Mouse (Mus musculus): ENCODE data around the gene C130074G19Rik. TPM values are rescaled to one million over a fixed set of nuclear protein-coding genes. Genes with fewer than 3 reads are reported as not detected.

Gene C130074G19Rik
- polyA plus RNA-seq, 1 experiment: 0.01 TPM

- H3K79me2 ChIP-seq (ENCODE audit: control insufficient read depth, insufficient read depth): no peaks in the 10 kb centered on the region
- TF ChIP-seq POLR2AphosphoS2 (IDR thresholded peaks at IDR 0.05; ENCODE audit: insufficient read length, low read depth) (no peak), SRF (IDR thresholded peaks at IDR 0.05; ENCODE audit: control insufficient read depth, insufficient read length, low read depth) (no peak), TCF3 (IDR thresholded peaks at IDR 0.05; ENCODE audit: insufficient read length, low read depth) (no peak), CEBPB (IDR thresholded peaks at IDR 0.05; ENCODE audit: insufficient read depth, poor library complexity, severe bottlenecking) (no peak), E2F4 (IDR thresholded peaks at IDR 0.05; ENCODE audit: insufficient read depth) (no peak), MYOG (IDR thresholded peaks at IDR 0.05; ENCODE audit: control insufficient read depth in 1 of 3, insufficient read depth in 1 of 3, insufficient read length in 2 of 3, low read depth in 2 of 3) (no peak)
- H3K4me2 ChIP-seq (ENCODE audit: low read depth): no peak overlapping the region
- H3K27me3 ChIP-seq (ENCODE audit: control insufficient read depth, insufficient read depth, insufficient read length): no peaks in the 10 kb centered on the region
- no peak overlapping the region for H3K4me3 ChIP-seq
- H3K36me3 ChIP-seq (ENCODE audit: control insufficient read depth, insufficient read depth): peaks cover 9% of the 10 kb centered on the region
- no peak overlapping the region for H3ac ChIP-seq (ENCODE audit: control insufficient read depth, insufficient read length)
Measured at GRCm38 (mm10) chr1:184832211-184832610, 50.8 kb downstream of the C130074G19Rik start.

DNA sequence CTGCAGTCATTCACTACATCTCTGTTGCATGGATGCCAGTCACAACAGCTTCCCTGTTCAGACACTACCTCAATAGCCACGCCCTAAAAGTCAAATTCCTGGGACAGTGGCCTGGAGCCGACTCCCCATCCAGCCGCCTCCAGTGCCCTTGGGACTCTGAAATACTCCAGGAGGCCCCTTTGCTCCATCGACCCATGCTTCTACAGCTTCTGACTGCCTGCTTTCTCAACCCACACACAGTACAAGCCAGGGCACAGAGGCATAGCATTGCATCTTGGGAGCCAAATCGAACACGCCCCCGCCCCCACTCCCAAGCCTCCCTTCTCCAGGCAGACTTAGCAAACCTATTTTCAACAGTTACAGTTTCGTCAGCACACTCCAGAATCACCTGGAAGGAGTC, 53.1 kb downstream of the C130074G19Rik start:
- no peak overlapping the region for H3ac ChIP-seq (ENCODE audit: control insufficient read depth, insufficient read length)
- no peak overlapping the region for H3K4me2 ChIP-seq (ENCODE audit: low read depth)
- no peak for TF ChIP-seq POLR2AphosphoS2 (IDR thresholded peaks at IDR 0.05; ENCODE audit: insufficient read length, low read depth)
- no peak for TF ChIP-seq MYOG (IDR thresholded peaks at IDR 0.05; ENCODE audit: control insufficient read depth in 1 of 3, insufficient read depth in 1 of 3, insufficient read length in 2 of 3, low read depth in 2 of 3)
- TF ChIP-seq POLR2A (IDR thresholded peaks at IDR 0.05; ENCODE audit: insufficient read length, low read depth): no peak
- no peak for TF ChIP-seq TCF12 (IDR thresholded peaks at IDR 0.05; ENCODE audit: insufficient read depth, poor library complexity, severe bottlenecking)
- TF ChIP-seq MAX (IDR thresholded peaks at IDR 0.05; ENCODE audit: low read depth): no peak
- TF ChIP-seq USF1 (IDR thresholded peaks at IDR 0.05; ENCODE audit: low read depth): no peak
- TF ChIP-seq TCF3 (IDR thresholded peaks at IDR 0.05; ENCODE audit: insufficient read length, low read depth): no peak
- TF ChIP-seq REST (IDR thresholded peaks at IDR 0.05; ENCODE audit: insufficient read depth, insufficient read length): no peak
- TF ChIP-seq CEBPB (IDR thresholded peaks at IDR 0.05; ENCODE audit: insufficient read depth, poor library complexity, severe bottlenecking): no peak
- no peak for TF ChIP-seq SRF (IDR thresholded peaks at IDR 0.05; ENCODE audit: control insufficient read depth, insufficient read length, low read depth)
- no peak for TF ChIP-seq MYOD1 (IDR thresholded peaks at IDR 0.05; ENCODE audit: control insufficient read depth in 1 of 3, insufficient read length in 2 of 3, low read depth in 2 of 3)
- no peak for TF ChIP-seq E2F4 (IDR thresholded peaks at IDR 0.05; ENCODE audit: insufficient read depth)
- H3K79me2 ChIP-seq (ENCODE audit: control insufficient read depth, insufficient read depth): no peaks in the 10 kb centered on the region
- H3K4me3 ChIP-seq: no peak overlapping the region
- no peaks in the 10 kb centered on the region for H3K27me3 ChIP-seq (ENCODE audit: control insufficient read depth, insufficient read depth, insufficient read length)
- H3K36me3 ChIP-seq (ENCODE audit: control insufficient read depth, insufficient read depth): peaks cover 9% of the 10 kb centered on the region

DNA sequence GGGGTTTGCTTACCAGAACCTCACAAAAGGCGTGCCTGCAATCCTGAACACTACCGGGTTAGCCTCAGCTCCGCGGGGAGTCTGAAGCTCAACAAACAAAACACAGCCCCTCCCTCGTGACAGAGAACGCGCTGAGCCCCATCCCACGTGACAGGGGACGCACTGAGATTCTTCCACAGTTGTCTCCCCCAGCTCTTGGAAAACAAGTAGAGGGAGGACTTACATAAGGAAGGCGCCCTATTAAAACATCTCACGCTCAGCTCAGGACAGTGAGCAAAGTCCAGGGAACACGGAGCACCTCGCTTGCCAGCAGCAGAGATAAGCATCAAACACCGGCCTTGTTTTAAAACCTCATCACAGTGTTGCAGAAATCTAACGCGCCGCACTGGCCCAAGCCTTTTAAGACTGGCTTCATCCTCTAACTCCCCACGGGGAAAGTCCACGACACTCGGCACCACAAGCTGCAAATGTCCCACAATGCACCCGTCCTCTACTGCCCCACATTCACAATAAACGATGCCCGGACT, 55.8 kb downstream of the C130074G19Rik start:
- Histone ChIP-seq H3K4me2 (ENCODE audit: low read depth) (no peak overlapping the region), H3K36me3 (ENCODE audit: control insufficient read depth, insufficient read depth) (no peaks in the 10 kb centered on the region), H3K79me2 (ENCODE audit: control insufficient read depth, insufficient read depth) (no peaks in the 10 kb centered on the region), H3K27me3 (ENCODE audit: control insufficient read depth, insufficient read depth, insufficient read length) (no peaks in the 10 kb centered on the region), H3K4me3 (no peak overlapping the region), H3ac (ENCODE audit: control insufficient read depth, insufficient read length) (no peak overlapping the region)
- no peak for TF ChIP-seq CEBPB (IDR thresholded peaks at IDR 0.05; ENCODE audit: insufficient read depth, poor library complexity, severe bottlenecking)
- no peak for TF ChIP-seq E2F4 (IDR thresholded peaks at IDR 0.05; ENCODE audit: insufficient read depth)
- TF ChIP-seq POLR2A (IDR thresholded peaks at IDR 0.05; ENCODE audit: insufficient read length, low read depth): no peak
- no peak for TF ChIP-seq SRF (IDR thresholded peaks at IDR 0.05; ENCODE audit: control insufficient read depth, insufficient read length, low read depth)
- TF ChIP-seq MYOG (IDR thresholded peaks at IDR 0.05; ENCODE audit: control insufficient read depth in 1 of 3, insufficient read depth in 1 of 3, insufficient read length in 2 of 3, low read depth in 2 of 3): no peak
- no peak for TF ChIP-seq TCF12 (IDR thresholded peaks at IDR 0.05; ENCODE audit: insufficient read depth, poor library complexity, severe bottlenecking)
- no peak for TF ChIP-seq POLR2AphosphoS2 (IDR thresholded peaks at IDR 0.05; ENCODE audit: insufficient read length, low read depth)
- TF ChIP-seq USF1 (IDR thresholded peaks at IDR 0.05; ENCODE audit: low read depth): no peak
- no peak for TF ChIP-seq REST (IDR thresholded peaks at IDR 0.05; ENCODE audit: insufficient read depth, insufficient read length)
- TF ChIP-seq MAX (IDR thresholded peaks at IDR 0.05; ENCODE audit: low read depth): no peak
- TF ChIP-seq TCF3 (IDR thresholded peaks at IDR 0.05; ENCODE audit: insufficient read length, low read depth): no peak
- TF ChIP-seq MYOD1 (IDR thresholded peaks at IDR 0.05; ENCODE audit: control insufficient read depth in 1 of 3, insufficient read length in 2 of 3, low read depth in 2 of 3): no peak

GRCm38 (mm10) chr1:184825093-184825492, 57.9 kb downstream of the C130074G19Rik start:
- H3K36me3 ChIP-seq (ENCODE audit: control insufficient read depth, insufficient read depth): peaks cover 12% of the 10 kb centered on the region
- TF ChIP-seq USF1 (IDR thresholded peaks at IDR 0.05; ENCODE audit: low read depth) (no peak), SRF (IDR thresholded peaks at IDR 0.05; ENCODE audit: control insufficient read depth, insufficient read length, low read depth) (no peak), POLR2A (IDR thresholded peaks at IDR 0.05; ENCODE audit: insufficient read length, low read depth) (no peak), MAX (IDR thresholded peaks at IDR 0.05; ENCODE audit: low read depth) (no peak), MYOD1 (IDR thresholded peaks at IDR 0.05; ENCODE audit: control insufficient read depth in 1 of 3, insufficient read length in 2 of 3, low read depth in 2 of 3) (no peak), TCF12 (IDR thresholded peaks at IDR 0.05; ENCODE audit: insufficient read depth, poor library complexity, severe bottlenecking) (no peak), MYOG (IDR thresholded peaks at IDR 0.05; ENCODE audit: control insufficient read depth in 1 of 3, insufficient read depth in 1 of 3, insufficient read length in 2 of 3, low read depth in 2 of 3) (no peak), REST (IDR thresholded peaks at IDR 0.05; ENCODE audit: insufficient read depth, insufficient read length) (no peak), TCF3 (IDR thresholded peaks at IDR 0.05; ENCODE audit: insufficient read length, low read depth) (no peak), POLR2AphosphoS2 (IDR thresholded peaks at IDR 0.05; ENCODE audit: insufficient read length, low read depth) (no peak), E2F4 (IDR thresholded peaks at IDR 0.05; ENCODE audit: insufficient read depth) (no peak), CEBPB (IDR thresholded peaks at IDR 0.05; ENCODE audit: insufficient read depth, poor library complexity, severe bottlenecking) (no peak)
- no peaks in the 10 kb centered on the region for H3K79me2 ChIP-seq (ENCODE audit: control insufficient read depth, insufficient read depth)
- no peaks in the 10 kb centered on the region for H3K27me3 ChIP-seq (ENCODE audit: control insufficient read depth, insufficient read depth, insufficient read length)
- H3ac ChIP-seq (ENCODE audit: control insufficient read depth, insufficient read length): no peak overlapping the region
- H3K4me2 ChIP-seq (ENCODE audit: low read depth): peak overlapping the region; percentile 77
- no peak overlapping the region for H3K4me3 ChIP-seq

All from myocyte (in vitro differentiated cells).